Mouse (Mus musculus) CH12.LX (cell line): ENCODE measurements around the gene Ajuba.

Experiments
- EP300 ChIP-seq: IDR thresholded peaks from 2 replicates; pipeline ENCODE4 v1.6.1; 2011; ENCODE audit warnings: low read length, improper control_type of control experiment
- MYC ChIP-seq: IDR thresholded peaks from 2 replicates; pipeline ENCODE4 v1.6.1; 2011; ENCODE audit warnings: low read depth, mild to moderate bottlenecking, improper control_type of control experiment, low read length
- POLR2A ChIP-seq: IDR thresholded peaks from 2 replicates; pipeline ENCODE4 v1.6.1; 2011; ENCODE audit warnings: low read depth, mild to moderate bottlenecking, improper control_type of control experiment, low read length

DNA sequence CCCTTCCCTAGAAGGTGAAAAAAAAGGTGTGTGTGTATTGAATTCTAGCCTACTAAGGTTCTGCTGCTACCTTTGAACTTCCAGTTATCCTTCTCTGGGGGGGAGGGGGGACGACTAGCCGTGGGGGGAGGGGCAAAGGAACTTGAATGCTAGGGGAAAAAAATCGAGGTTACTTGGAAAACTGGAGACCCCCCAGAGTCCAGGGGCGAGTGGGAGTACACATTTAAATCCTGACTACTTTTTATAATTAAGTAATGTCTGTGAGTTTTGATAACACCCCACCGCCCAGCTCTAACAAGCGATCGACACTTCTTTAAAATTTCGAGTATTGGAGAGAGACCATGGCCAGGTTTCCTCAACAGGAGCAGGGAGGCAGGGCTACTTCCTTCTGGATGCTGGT, 2.3 kb downstream of the Ajuba start:
- TF ChIP-seq EP300 (no peak), POLR2A (no peak), MYC (no peak)
